Mouse (Mus musculus): Measurements from ENCODE around the gene Fbrsl1. TPM values are rescaled to one million over a fixed set of nuclear protein-coding genes. Genes with fewer than 3 reads are reported as not detected.

The Fbrsl1 gene
- polyA plus RNA-seq, 1 experiment from 2014 or later, result 24.8 TPM

GRCm38 (mm10) chr5:110390631-110391030 is 57.7 kb downstream of the Fbrsl1 start:
- Histone ChIP-seq H3K4me2 (replicated peaks) (no peak overlapping the region), H3K9me3 (ENCODE audit: control insufficient read depth, low read length) (no peaks in the 10 kb centered on the region), H3K36me3 (replicated peaks; ENCODE audit: control insufficient read depth, insufficient read depth) (no peaks in the 10 kb centered on the region; the same call in 1 of the 2 replicates), H3K27ac (no peak overlapping the region), H3K27me3 (ENCODE audit: control insufficient read depth, insufficient read depth, low read length) (no peaks in the 10 kb centered on the region), H3K9ac (no peak overlapping the region), H3K4me3 (replicated peaks; ENCODE audit: low read length) (no peak overlapping the region), H3K4me1 (replicated peaks; ENCODE audit: control insufficient read depth, insufficient read depth, low read length) (peaks cover 12% of the 10 kb centered on the region)
- 90% methylated on average over 4 of the region's 4 CpGs for WGBS
- ATAC-seq (ENCODE audit: low FRiP score) (no peak), DNase-seq (ENCODE audit: low spot score) (no peak)

- no peak for ATAC-seq (ENCODE audit: low FRiP score)
- WGBS, result 20% methylated on average over 8 of the region's 8 CpGs
- no peak for DNase-seq (ENCODE audit: low spot score)
- H3K9me3 ChIP-seq (ENCODE audit: control insufficient read depth, low read length), result no peaks in the 10 kb centered on the region
- no peaks in the 10 kb centered on the region for H3K27me3 ChIP-seq (ENCODE audit: control insufficient read depth, insufficient read depth, low read length)
- H3K9ac ChIP-seq, result peak overlapping the region; percentile 79
- H3K4me3 ChIP-seq (replicated peaks; ENCODE audit: low read length), result peak overlapping the region; percentile 67
- H3K27ac ChIP-seq, result peak overlapping the region; percentile 41
- H3K4me2 ChIP-seq (replicated peaks), result peak overlapping the region; percentile 65
- H3K36me3 ChIP-seq (replicated peaks; ENCODE audit: control insufficient read depth, insufficient read depth), result no peaks in the 10 kb centered on the region; the same call in 1 of the 2 replicates
- H3K4me1 ChIP-seq (replicated peaks; ENCODE audit: control insufficient read depth, insufficient read depth, low read length), result peaks cover 26% of the 10 kb centered on the region
These were observed 61.0 kb downstream of the Fbrsl1 start for GRCm38 (mm10) chr5:110387332-110387731.

- H3K27ac ChIP-seq, result peak overlapping the region; percentile 71
- H3K36me3 ChIP-seq (replicated peaks; ENCODE audit: control insufficient read depth, insufficient read depth), result no peaks in the 10 kb centered on the region; the same call in 1 of the 2 replicates
- H3K4me2 ChIP-seq (replicated peaks), result peak overlapping the region; percentile 65
- DNase-seq (ENCODE audit: low spot score), result peak; percentile 71
- ATAC-seq (ENCODE audit: low FRiP score), result peak; percentile 89
- no peaks in the 10 kb centered on the region for H3K27me3 ChIP-seq (ENCODE audit: control insufficient read depth, insufficient read depth, low read length)
- WGBS, result 1% methylated on average over 90 of the region's 90 CpGs
- H3K9ac ChIP-seq, result peak overlapping the region; percentile 79
- H3K9me3 ChIP-seq (ENCODE audit: control insufficient read depth, low read length), result no peaks in the 10 kb centered on the region
- H3K4me3 ChIP-seq (replicated peaks; ENCODE audit: low read length), result peak overlapping the region; percentile 67
- peaks cover 26% of the 10 kb centered on the region for H3K4me1 ChIP-seq (replicated peaks; ENCODE audit: control insufficient read depth, insufficient read depth, low read length)
These were observed 61.7 kb downstream of the Fbrsl1 start for GRCm38 (mm10) chr5:110386371-110387330.

- ATAC-seq (ENCODE audit: low FRiP score), result no peak
- Histone ChIP-seq H3K4me1 (replicated peaks; ENCODE audit: control insufficient read depth, insufficient read depth, low read length) (peaks cover 26% of the 10 kb centered on the region), H3K9me3 (ENCODE audit: control insufficient read depth, low read length) (no peaks in the 10 kb centered on the region), H3K4me3 (replicated peaks; ENCODE audit: low read length) (peak overlapping the region; percentile 67), H3K27me3 (ENCODE audit: control insufficient read depth, insufficient read depth, low read length) (no peaks in the 10 kb centered on the region), H3K27ac (no peak overlapping the region), H3K4me2 (replicated peaks) (peak overlapping the region; percentile 65), H3K9ac (peak overlapping the region; percentile 79), H3K36me3 (replicated peaks; ENCODE audit: control insufficient read depth, insufficient read depth) (peaks cover 4% of the 10 kb centered on the region; the same call in 1 of the 2 replicates)
- 50% methylated on average over 4 of the region's 4 CpGs for WGBS
- no peak for DNase-seq (ENCODE audit: low spot score)
These were observed 63.0 kb downstream of the Fbrsl1 start for GRCm38 (mm10) chr5:110385263-110385662.

- DNase-seq (ENCODE audit: low spot score) (no peak), ATAC-seq (ENCODE audit: low FRiP score) (no peak)
- Histone ChIP-seq H3K4me2 (replicated peaks) (peak overlapping the region; percentile 65), H3K9me3 (ENCODE audit: control insufficient read depth, low read length) (no peaks in the 10 kb centered on the region), H3K4me3 (replicated peaks; ENCODE audit: low read length) (no peak overlapping the region), H3K36me3 (replicated peaks; ENCODE audit: control insufficient read depth, insufficient read depth) (peaks cover 6% of the 10 kb centered on the region; the same call in 1 of the 2 replicates), H3K9ac (no peak overlapping the region), H3K4me1 (replicated peaks; ENCODE audit: control insufficient read depth, insufficient read depth, low read length) (peaks cover 26% of the 10 kb centered on the region), H3K27ac (no peak overlapping the region), H3K27me3 (ENCODE audit: control insufficient read depth, insufficient read depth, low read length) (no peaks in the 10 kb centered on the region)
- 77% methylated on average over 6 of the region's 6 CpGs for WGBS
These were observed 63.8 kb downstream of the Fbrsl1 start for GRCm38 (mm10) chr5:110384491-110384890.

GRCm38 (mm10) chr5:110379823-110380222 is 68.5 kb downstream of the Fbrsl1 start:
- no peaks in the 10 kb centered on the region for H3K27me3 ChIP-seq (ENCODE audit: control insufficient read depth, insufficient read depth, low read length)
- no peaks in the 10 kb centered on the region for H3K9me3 ChIP-seq (ENCODE audit: control insufficient read depth, low read length)
- DNase-seq (ENCODE audit: low spot score) (no peak), ATAC-seq (ENCODE audit: low FRiP score) (no peak)
- 94% methylated on average over 4 of the region's 4 CpGs for WGBS
- no peak overlapping the region for H3K4me2 ChIP-seq (replicated peaks)
- H3K4me1 ChIP-seq (replicated peaks; ENCODE audit: control insufficient read depth, insufficient read depth, low read length), result peaks cover 6% of the 10 kb centered on the region
- peaks cover 51% of the 10 kb centered on the region for H3K36me3 ChIP-seq (replicated peaks; ENCODE audit: control insufficient read depth, insufficient read depth)
- no peak overlapping the region for H3K9ac ChIP-seq
- no peak overlapping the region for H3K4me3 ChIP-seq (replicated peaks; ENCODE audit: low read length)
- no peak overlapping the region for H3K27ac ChIP-seq

GRCm38 (mm10) chr5:110379086-110379485 is 69.2 kb downstream of the Fbrsl1 start:
- no peaks in the 10 kb centered on the region; the same call in 1 of the 2 replicates for H3K4me1 ChIP-seq (replicated peaks; ENCODE audit: control insufficient read depth, insufficient read depth, low read length)
- DNase-seq (ENCODE audit: low spot score) (no peak), ATAC-seq (ENCODE audit: low FRiP score) (no peak; the same call in 1 of the 2 replicates)
- H3K4me3 ChIP-seq (replicated peaks; ENCODE audit: low read length), result no peak overlapping the region
- peaks cover 58% of the 10 kb centered on the region for H3K36me3 ChIP-seq (replicated peaks; ENCODE audit: control insufficient read depth, insufficient read depth)
- H3K4me2 ChIP-seq (replicated peaks), result no peak overlapping the region
- H3K27ac ChIP-seq, result no peak overlapping the region
- no peaks in the 10 kb centered on the region for H3K9me3 ChIP-seq (ENCODE audit: control insufficient read depth, low read length)
- no peak overlapping the region for H3K9ac ChIP-seq
- H3K27me3 ChIP-seq (ENCODE audit: control insufficient read depth, insufficient read depth, low read length), result no peaks in the 10 kb centered on the region
- WGBS, result 92% methylated on average over 14 of the region's 15 CpGs

- WGBS, result 33% methylated on average over 20 of the region's 20 CpGs
- no peaks in the 10 kb centered on the region; the same call in 1 of the 2 replicates for H3K4me1 ChIP-seq (replicated peaks; ENCODE audit: control insufficient read depth, insufficient read depth, low read length)
- peak; percentile 9; the same call in 1 of the 2 replicates for ATAC-seq (ENCODE audit: low FRiP score)
- no peak overlapping the region for H3K4me2 ChIP-seq (replicated peaks)
- no peak overlapping the region for H3K4me3 ChIP-seq (replicated peaks; ENCODE audit: low read length)
- DNase-seq (ENCODE audit: low spot score), result no peak
- H3K36me3 ChIP-seq (replicated peaks; ENCODE audit: control insufficient read depth, insufficient read depth), result peaks cover 66% of the 10 kb centered on the region
- no peaks in the 10 kb centered on the region for H3K27me3 ChIP-seq (ENCODE audit: control insufficient read depth, insufficient read depth, low read length)
- no peaks in the 10 kb centered on the region for H3K9me3 ChIP-seq (ENCODE audit: control insufficient read depth, low read length)
- no peak overlapping the region for H3K9ac ChIP-seq
- H3K27ac ChIP-seq, result no peak overlapping the region
These were observed 70.1 kb downstream of the Fbrsl1 start for GRCm38 (mm10) chr5:110378181-110378583.

- no peaks in the 10 kb centered on the region for H3K9me3 ChIP-seq (ENCODE audit: control insufficient read depth, low read length)
- no peak overlapping the region for H3K9ac ChIP-seq
- 0 out of 2 replicates have a peak, but pooled peaks have one; percentile 27 for ATAC-seq (ENCODE audit: low FRiP score)
- H3K4me1 ChIP-seq (replicated peaks; ENCODE audit: control insufficient read depth, insufficient read depth, low read length), result no peaks in the 10 kb centered on the region; the same call in 1 of the 2 replicates
- H3K27ac ChIP-seq, result no peak overlapping the region
- H3K4me2 ChIP-seq (replicated peaks), result no peak overlapping the region
- no peak overlapping the region for H3K4me3 ChIP-seq (replicated peaks; ENCODE audit: low read length)
- DNase-seq (ENCODE audit: low spot score), result peak; percentile 78
- no peaks in the 10 kb centered on the region for H3K27me3 ChIP-seq (ENCODE audit: control insufficient read depth, insufficient read depth, low read length)
- H3K36me3 ChIP-seq (replicated peaks; ENCODE audit: control insufficient read depth, insufficient read depth), result peaks cover 66% of the 10 kb centered on the region
- 55% methylated on average over 8 of the region's 8 CpGs for WGBS
These were observed 71.4 kb downstream of the Fbrsl1 start for GRCm38 (mm10) chr5:110376802-110377433.

All from hindbrain, embryonic 14.5 days (tissue).